Mouse (Mus musculus): Measurements from ENCODE around the gene Pgm2. TPM values are rescaled to one million over a fixed set of nuclear protein-coding genes. Genes with fewer than 3 reads are reported as not detected.

Pgm2 gene
- total and polyA plus RNA-seq, 3 experiments = 9.8 to 27.2 (median 22.5) TPM

- Histone ChIP-seq H3K79me2 (replicated peaks; ENCODE audit: control insufficient read depth, extremely low read depth, insufficient read depth, poor library complexity, severe bottlenecking) (no peaks in the 10 kb centered on the region; the same call in 1 of the 2 replicates), H3K27me3 (replicated peaks) (no peaks in the 10 kb centered on the region), H3K9me3 (replicated peaks; ENCODE audit: low read length) (no peaks in the 10 kb centered on the region), H3K4me2 (ENCODE audit: insufficient read depth, low read depth, poor library complexity, severe bottlenecking) (no peak overlapping the region), H3K4me1 (ENCODE audit: control insufficient read depth in 1 of 2, insufficient read depth in 2 of 2) (peaks cover 0 to 15% of the 10 kb centered on the region in 2 experiments; a peak in 1 of 4 replicates), H3K9ac (ENCODE audit: insufficient read depth, low read depth) (no peak overlapping the region), H3K36me3 (replicated peaks in 1 of 2; ENCODE audit: control insufficient read depth in 1 of 2, insufficient read depth in 1 of 2, low read length in 1 of 2) (peaks cover 15 to 74% of the 10 kb centered on the region in 2 experiments), H3K27ac (ENCODE audit: insufficient read depth, low read depth) (no peak overlapping the region), H3K4me3 (replicated peaks in 1 of 3; ENCODE audit: low read depth in 2 of 3, low read length in 2 of 3, poor library complexity in 1 of 3) (no peak overlapping the region)
- TF ChIP-seq MAFK (IDR thresholded peaks at IDR 0.05; ENCODE audit: insufficient replicate concordance, low read length) = no peak
- TF ChIP-seq ZC3H11A (IDR thresholded peaks at IDR 0.05; ENCODE audit: low read depth, low read length) = no peak
- no peak for TF ChIP-seq MXI1 (IDR thresholded peaks at IDR 0.05; ENCODE audit: low read depth, low read length)
- no peak for TF ChIP-seq MYC (IDR thresholded peaks at IDR 0.05; ENCODE audit: low read depth, low read length)
- no peak for TF ChIP-seq E2F4 (IDR thresholded peaks at IDR 0.05; ENCODE audit: insufficient replicate concordance, low read depth, low read length)
- no peak for TF ChIP-seq CHD2 (IDR thresholded peaks at IDR 0.05; ENCODE audit: low read length)
- TF ChIP-seq POLR2AphosphoS2 (IDR thresholded peaks at IDR 0.05; ENCODE audit: low read depth, low read length) = no peak
- TF ChIP-seq RAD21 (IDR thresholded peaks at IDR 0.05; ENCODE audit: low read depth, low read length) = no peak
- TF ChIP-seq USF2 (conservative IDR thresholded peaks at IDR 0.05; ENCODE audit: low read depth, low read length) = no peak
- no peak for TF ChIP-seq JUN (IDR thresholded peaks at IDR 0.05; ENCODE audit: insufficient read depth, low read depth, low read length)
- dilution Hi-C loops (cut with MboI; ENCODE audit: extremely low pct_ligation_motif_present, extremely low pct_unique_long_range_greater_than_20kb, low sequenced_read_pairs) (no loop called here), in situ Hi-C loops (cut with MboI; ENCODE audit: low pct_ligation_motif_present, low pct_unique_long_range_greater_than_20kb, low sequenced_read_pairs) (no loop called here)
- DNase-seq (ENCODE audit: extremely low read depth) = no peak
These were observed 80.1 kb downstream of the Pgm2 start for GRCm38 (mm10) chr5:64172884-64173283.

GRCm38 (mm10) chr5:64173302-64173701, 80.6 kb downstream of the Pgm2 start:
- Histone ChIP-seq H3K9me3 (replicated peaks; ENCODE audit: low read length) (no peaks in the 10 kb centered on the region), H3K27me3 (replicated peaks) (no peaks in the 10 kb centered on the region), H3K79me2 (replicated peaks; ENCODE audit: control insufficient read depth, extremely low read depth, insufficient read depth, poor library complexity, severe bottlenecking) (no peaks in the 10 kb centered on the region; the same call in 1 of the 2 replicates), H3K27ac (ENCODE audit: insufficient read depth, low read depth) (no peak overlapping the region), H3K4me1 (ENCODE audit: control insufficient read depth in 1 of 2, insufficient read depth in 2 of 2) (peaks cover 0 to 14% of the 10 kb centered on the region in 2 experiments; a peak in 1 of 4 replicates), H3K36me3 (replicated peaks in 1 of 2; ENCODE audit: control insufficient read depth in 1 of 2, insufficient read depth in 1 of 2, low read length in 1 of 2) (peaks cover 17 to 77% of the 10 kb centered on the region in 2 experiments), H3K9ac (ENCODE audit: insufficient read depth, low read depth) (no peak overlapping the region), H3K4me2 (ENCODE audit: insufficient read depth, low read depth, poor library complexity, severe bottlenecking) (no peak overlapping the region), H3K4me3 (replicated peaks in 1 of 3; ENCODE audit: low read depth in 2 of 3, low read length in 2 of 3, poor library complexity in 1 of 3) (no peak overlapping the region)
- TF ChIP-seq TCF12 (IDR thresholded peaks at IDR 0.05; ENCODE audit: low read depth, low read length) (no peak), MYC (IDR thresholded peaks at IDR 0.05; ENCODE audit: low read depth, low read length) (no peak), MEF2A (IDR thresholded peaks at IDR 0.05; ENCODE audit: borderline replicate concordance, low read depth, low read length) (no peak), UBTF (IDR thresholded peaks at IDR 0.05; ENCODE audit: low read depth, low read length) (no peak), SMC3 (IDR thresholded peaks at IDR 0.05; ENCODE audit: low read depth, low read length) (no peak), POLR2A (IDR thresholded peaks at IDR 0.05; ENCODE audit: low read depth, low read length) (no peak)
- dilution Hi-C loops (cut with MboI; ENCODE audit: extremely low pct_ligation_motif_present, extremely low pct_unique_long_range_greater_than_20kb, low sequenced_read_pairs) (no loop called here), in situ Hi-C loops (cut with MboI; ENCODE audit: low pct_ligation_motif_present, low pct_unique_long_range_greater_than_20kb, low sequenced_read_pairs) (no loop called here)
- DNase-seq (ENCODE audit: extremely low read depth) = no peak

All from CH12.LX (cell line).